Mouse (Mus musculus): ENCODE results near the gene Cd209f. TPM values are rescaled to one million over a fixed set of nuclear protein-coding genes. Genes with fewer than 3 reads are reported as not detected.
"Not testable (repeated sequence)": the region's sequence is repeated elsewhere in the genome, so short reads cannot be mapped to it uniquely, and the experiment has no call there.

Cd209f gene
- polyA plus RNA-seq, 1 experiment: not detected

- H3K79me3 ChIP-seq (ENCODE audit: low read depth); H3K79me2 ChIP-seq (ENCODE audit: control insufficient read depth, insufficient read depth); H3K4me3 ChIP-seq (ENCODE audit: insufficient read depth, poor library complexity, severe bottlenecking); H3K27me3 ChIP-seq (ENCODE audit: control insufficient read depth, insufficient read depth, insufficient read length); H3K36me3 ChIP-seq (ENCODE audit: control insufficient read depth, insufficient read depth); H3ac ChIP-seq (ENCODE audit: control insufficient read depth, insufficient read length, low read depth): not testable (repeated sequence)
- TF ChIP-seq CEBPB (IDR thresholded peaks at IDR 0.05; ENCODE audit: low read depth): peak; percentile 72
These were observed 17.1 kb downstream of the Cd209f start for GRCm38 (mm10) chr8:4088514-4088913.

GRCm38 (mm10) chr8:4087180-4087722, 18.4 kb downstream of the Cd209f start:
- not testable (repeated sequence) for H3K79me2 ChIP-seq (ENCODE audit: control insufficient read depth, insufficient read depth); H3K79me3 ChIP-seq (ENCODE audit: low read depth); H3K27me3 ChIP-seq (ENCODE audit: control insufficient read depth, insufficient read depth, insufficient read length); H3K4me3 ChIP-seq (ENCODE audit: insufficient read depth, poor library complexity, severe bottlenecking); H3K36me3 ChIP-seq (ENCODE audit: control insufficient read depth, insufficient read depth); H3ac ChIP-seq (ENCODE audit: control insufficient read depth, insufficient read length, low read depth)

Other genes starting within 250 kb of the Cd209f start
- gene Cd209d, start 227.3 kb downstream of the Cd209f start, polyA plus RNA-seq (2012; fragmentation: generic; extraction: Trizol): not detected
- gene Cd209b, start 179.0 kb downstream of the Cd209f start, polyA plus RNA-seq (2012; fragmentation: generic; extraction: Trizol): not detected
- gene Cd209c, start 151.1 kb downstream of the Cd209f start, polyA plus RNA-seq (2012; fragmentation: generic; extraction: Trizol): 0.02 TPM
- not detected for gene Cd209g, start 28.3 kb upstream of the Cd209f start, polyA plus RNA-seq (2012; fragmentation: generic; extraction: Trizol)
- 11.6 TPM for gene Evi5l, start 60.7 kb upstream of the Cd209f start, polyA plus RNA-seq (2012; fragmentation: generic; extraction: Trizol)
- 0.18 TPM for gene Prr36, start 111.6 kb upstream of the Cd209f start, polyA plus RNA-seq (2012; fragmentation: generic; extraction: Trizol)
- 1.7 TPM for gene Lrrc8e, start 121.0 kb upstream of the Cd209f start, polyA plus RNA-seq (2012; fragmentation: generic; extraction: Trizol)
- 33.5 TPM for gene Map2k7, start 132.9 kb upstream of the Cd209f start, polyA plus RNA-seq (2012; fragmentation: generic; extraction: Trizol)
- gene Gm49320, start 133.0 kb upstream of the Cd209f start, polyA plus RNA-seq (2012; fragmentation: generic; extraction: Trizol): 0.11 TPM
- 0.59 TPM for gene Tgfbr3l, start 142.4 kb upstream of the Cd209f start, polyA plus RNA-seq (2012; fragmentation: generic; extraction: Trizol)
- 44.1 TPM for gene Snapc2, start 147.2 kb upstream of the Cd209f start, polyA plus RNA-seq (2012; fragmentation: generic; extraction: Trizol)
- 45.0 TPM for gene Ctxn1, start 153.4 kb upstream of the Cd209f start, polyA plus RNA-seq (2012; fragmentation: generic; extraction: Trizol)
- 38.0 TPM for gene Timm44, start 170.1 kb upstream of the Cd209f start, polyA plus RNA-seq (2012; fragmentation: generic; extraction: Trizol)
- 6.0 TPM for gene Ccl25, start 219.4 kb upstream of the Cd209f start, polyA plus RNA-seq (2012; fragmentation: generic; extraction: Trizol)
- 63.8 TPM for gene Elavl1, start 219.6 kb upstream of the Cd209f start, polyA plus RNA-seq (2012; fragmentation: generic; extraction: Trizol)

Data from C2C12 (cell line).